Mouse (Mus musculus): ENCODE measurements around the gene Serpinb5. TPM values are rescaled to one million over a fixed set of nuclear protein-coding genes. Genes with fewer than 3 reads are reported as not detected.

Serpinb5 gene
- polyA plus RNA-seq (2012; rRNA removed; ENCODE audit: low replicate concordance) = 1.9 and 5.8 TPM in 2 replicates

GRCm38 (mm10) chr1:106860847-106861246 is at the start of gene Serpinb5:
TSS of gene Serpinb5 (plus strand) at chr1:106861173.

Other genes with a start within 250 kb of the Serpinb5 start
- 3.2 and 7.1 TPM in 2 replicates for gene Bcl2, start 146.9 kb upstream of the Serpinb5 start, polyA plus RNA-seq (2012; rRNA removed; ENCODE audit: low replicate concordance)
- 21.2 and 28.9 TPM in 2 replicates for gene Kdsr, start 101.4 kb upstream of the Serpinb5 start, polyA plus RNA-seq (2012; rRNA removed; ENCODE audit: low replicate concordance)
- 14.6 and 18.9 TPM in 2 replicates for gene Vps4b, start 64.4 kb upstream of the Serpinb5 start, polyA plus RNA-seq (2012; rRNA removed; ENCODE audit: low replicate concordance)
- gene Serpinb12, start 73.3 kb downstream of the Serpinb5 start, polyA plus RNA-seq (2012; rRNA removed; ENCODE audit: low replicate concordance) = 0.13 TPM in 1 of 2 replicates, not detected in the other
- gene Serpinb13, start 119.8 kb downstream of the Serpinb5 start, polyA plus RNA-seq (2012; rRNA removed; ENCODE audit: low replicate concordance) = not detected in 2 replicates
- gene Serpinb3a, start 191.1 kb downstream of the Serpinb5 start, polyA plus RNA-seq (2012; rRNA removed; ENCODE audit: low replicate concordance) = not detected in 2 replicates
- gene Serpinb3d, start 222.3 kb downstream of the Serpinb5 start, polyA plus RNA-seq (2012; rRNA removed; ENCODE audit: low replicate concordance) = not detected in 2 replicates